Mouse (Mus musculus): ENCODE data around the gene Neurl2.
"Not testable (repeated sequence)": the region's sequence is repeated elsewhere in the genome, so short reads cannot be mapped to it uniquely, and the experiment has no call there.

Neurl2 gene

DNA sequence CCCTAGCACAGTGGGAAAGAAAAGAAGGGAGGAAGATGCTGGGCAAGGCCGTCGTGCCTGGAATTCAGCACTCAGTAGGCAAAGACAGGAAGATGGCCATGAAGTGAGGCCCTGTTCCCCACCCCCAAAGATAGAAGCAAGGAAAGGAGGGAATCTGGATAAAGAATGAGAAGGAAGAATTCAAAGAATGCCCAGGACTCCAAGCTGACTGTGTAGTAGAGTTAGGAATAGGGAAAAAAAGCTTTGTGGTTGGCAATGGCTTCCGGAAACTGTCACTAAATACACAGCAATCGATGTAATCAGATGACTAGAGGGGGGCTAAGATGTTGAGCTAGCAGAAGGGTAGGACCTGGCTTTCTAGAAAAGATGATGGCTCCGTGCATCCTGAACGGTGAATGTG, 16.1 kb downstream of the Neurl2 start:
- no peak for DNase-seq (ENCODE audit: low spot score in 2 of 2)

DNA sequence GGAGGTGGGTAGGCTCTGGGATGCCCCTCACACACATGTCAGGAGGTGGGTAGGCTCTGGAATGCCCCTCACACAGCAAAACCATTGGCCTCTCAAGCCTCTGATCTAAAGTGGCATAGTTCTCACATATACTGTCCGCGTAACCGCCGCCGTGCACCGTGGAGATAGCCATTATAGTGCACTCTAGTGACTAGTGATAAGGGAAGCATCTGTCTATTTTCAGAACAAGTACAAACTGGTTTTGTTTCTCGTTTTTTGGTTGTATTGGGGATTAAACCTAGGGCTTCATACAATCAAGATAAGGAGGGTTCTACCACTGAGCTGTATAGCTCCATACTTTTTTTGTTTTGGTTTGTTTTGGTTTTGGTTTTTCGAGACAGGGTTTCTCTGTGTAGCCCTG, 17.4 kb downstream of the Neurl2 start:
- no peak for DNase-seq (ENCODE audit: low spot score in 2 of 2)

DNA sequence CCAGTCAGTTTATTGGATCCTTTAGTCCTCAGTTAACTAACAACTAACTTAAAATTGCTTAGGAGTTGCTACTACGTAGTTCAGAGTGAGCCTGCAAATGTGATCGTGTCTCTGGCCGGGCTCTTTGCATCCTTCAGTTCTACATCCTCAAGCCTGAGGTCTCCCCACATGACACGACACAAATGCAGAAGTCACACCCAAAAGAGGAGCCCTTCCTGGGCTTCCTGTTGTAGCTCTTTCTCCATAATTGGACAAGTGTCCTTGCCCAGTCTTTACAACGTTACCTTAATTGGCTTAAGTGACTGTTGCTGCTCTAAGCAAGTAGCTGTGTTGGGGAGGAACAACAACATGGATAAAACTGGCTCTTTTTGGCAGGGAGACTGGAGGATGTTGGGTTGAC, 17.9 kb downstream of the Neurl2 start:
- DNase-seq (ENCODE audit: low spot score in 2 of 2): no peak

DNA sequence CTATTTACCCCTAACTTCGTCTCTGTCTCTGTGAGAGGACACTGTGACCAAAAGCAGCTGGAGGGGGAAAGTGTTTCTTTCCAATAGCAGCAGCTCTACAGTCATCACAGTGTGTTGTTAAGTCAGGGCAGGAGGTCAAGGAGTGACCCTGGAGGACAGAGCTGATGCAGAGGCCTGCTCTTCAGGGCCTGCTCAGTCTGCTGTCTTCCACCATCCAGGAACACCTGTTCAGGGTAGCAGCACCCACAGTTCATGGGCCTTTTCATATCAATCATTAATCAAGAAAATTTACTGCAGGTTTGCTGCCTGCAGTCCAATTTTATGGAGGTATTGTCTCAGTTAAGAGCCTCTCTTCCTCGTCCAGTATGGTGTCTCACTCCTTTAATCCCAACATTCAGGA, 19.7 kb downstream of the Neurl2 start:
- no peak for DNase-seq (ENCODE audit: low spot score in 2 of 2)

DNA sequence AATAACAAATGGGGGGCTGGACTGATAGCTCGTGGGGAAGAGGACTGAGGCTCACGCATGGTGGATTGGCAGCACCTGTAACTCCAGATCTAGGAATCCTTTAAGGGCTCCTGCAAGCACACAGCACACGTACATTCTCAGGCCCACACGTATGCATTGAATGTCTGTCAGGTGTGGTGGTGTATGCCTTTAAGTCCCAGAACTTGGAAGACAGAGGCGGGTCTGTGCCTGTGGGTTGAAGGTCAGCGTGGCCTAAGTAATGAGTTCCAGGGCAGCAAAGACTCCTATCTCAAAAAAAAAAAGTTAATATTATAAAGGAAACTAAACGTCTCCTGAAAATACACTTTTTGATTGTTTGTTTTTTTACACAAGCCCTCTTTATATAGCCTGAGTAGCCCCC, 26.6 kb downstream of the Neurl2 start:
- no peak for DNase-seq (ENCODE audit: low spot score in 2 of 2)

DNA sequence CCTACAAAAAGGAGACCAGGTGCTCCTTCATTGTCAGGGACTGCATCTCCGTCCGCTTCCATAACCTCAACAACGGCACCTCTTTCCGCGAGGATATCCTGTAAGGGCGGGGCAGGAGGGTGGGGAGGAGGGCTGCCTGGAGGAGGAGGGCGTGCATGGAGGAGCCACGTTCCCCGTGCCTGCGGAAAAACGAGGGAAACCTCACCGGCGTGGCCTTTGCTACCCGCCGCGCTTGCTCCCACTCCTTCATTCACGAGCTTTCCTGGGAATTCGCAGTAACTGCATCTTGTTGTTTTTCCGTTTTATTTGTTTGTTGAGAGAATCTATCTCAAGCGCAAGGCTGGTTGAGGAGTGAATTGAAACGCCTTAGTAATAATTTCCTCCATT, 27.9 kb downstream of the Neurl2 start:
- no peak for DNase-seq (ENCODE audit: low spot score in 2 of 2)

DNA sequence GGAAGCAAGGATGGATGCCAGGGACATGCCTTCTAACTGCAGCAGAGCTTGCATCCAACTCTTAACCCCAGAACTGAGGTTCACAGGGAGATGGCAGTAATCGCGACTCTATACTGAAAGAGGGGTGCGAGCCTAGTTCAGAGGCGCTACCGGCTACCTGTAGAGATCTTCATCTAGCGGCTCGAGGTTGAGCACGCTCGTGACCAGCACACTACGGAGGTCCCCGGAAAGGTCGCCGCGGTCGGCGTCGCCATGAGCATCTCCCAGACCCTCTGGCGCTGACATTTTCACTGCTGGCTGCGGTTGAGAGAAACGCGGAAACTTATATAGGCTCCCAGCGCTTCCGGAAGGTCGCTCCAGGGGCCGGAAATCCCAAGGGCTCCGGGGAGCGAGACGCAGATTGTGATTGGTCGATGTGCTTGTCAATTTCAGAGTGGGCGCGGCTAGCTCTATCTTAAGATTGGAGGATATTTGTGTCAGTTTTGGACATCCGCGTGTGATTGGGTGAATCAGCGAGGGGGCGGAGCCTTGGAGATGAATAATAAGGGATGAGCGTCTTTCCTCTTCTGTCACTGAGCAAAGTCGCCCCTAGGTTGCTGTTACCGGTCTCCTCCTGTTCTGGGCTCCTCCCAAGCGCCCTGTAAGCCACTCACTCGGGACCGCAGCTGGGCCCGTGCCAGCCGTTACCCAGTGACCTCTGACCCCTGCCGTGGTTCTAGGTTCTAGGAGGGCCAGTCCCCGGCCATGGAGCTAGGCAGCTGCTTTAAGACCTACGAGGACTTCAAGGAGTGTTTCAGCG, 28.5 kb downstream of the Neurl2 start, which contains the start of the genes Acot8 and Zswim3:
TSS of gene Acot8 (minus strand) at position 350 of the 799 bp plus-strand sequence.
TSS of gene Zswim3 (plus strand) at position 566 of the 799 bp plus-strand sequence.
- DNase-seq (ENCODE audit: low spot score in 2 of 2): peak; percentile 99 to 100

DNA sequence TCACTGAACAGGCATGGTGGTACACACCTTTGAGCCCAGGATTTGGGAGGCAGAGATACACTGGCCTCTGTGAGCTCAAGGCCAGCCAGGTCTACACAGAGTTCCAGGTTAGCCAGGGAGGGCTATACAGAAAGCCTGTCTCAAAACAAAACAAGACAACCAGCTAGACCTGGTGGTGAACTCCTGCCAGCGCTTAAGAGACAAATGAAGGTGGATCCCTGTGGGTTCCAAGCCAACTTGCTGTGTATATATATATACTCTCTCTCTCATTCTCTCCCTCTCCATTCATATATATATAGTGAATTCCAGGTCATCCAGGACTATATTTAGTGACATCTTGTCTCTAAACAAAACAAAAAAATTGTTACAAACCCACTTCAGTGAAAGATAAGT, 29.3 kb downstream of the Neurl2 start:
- no peak for DNase-seq (ENCODE audit: low spot score in 2 of 2)

DNA sequence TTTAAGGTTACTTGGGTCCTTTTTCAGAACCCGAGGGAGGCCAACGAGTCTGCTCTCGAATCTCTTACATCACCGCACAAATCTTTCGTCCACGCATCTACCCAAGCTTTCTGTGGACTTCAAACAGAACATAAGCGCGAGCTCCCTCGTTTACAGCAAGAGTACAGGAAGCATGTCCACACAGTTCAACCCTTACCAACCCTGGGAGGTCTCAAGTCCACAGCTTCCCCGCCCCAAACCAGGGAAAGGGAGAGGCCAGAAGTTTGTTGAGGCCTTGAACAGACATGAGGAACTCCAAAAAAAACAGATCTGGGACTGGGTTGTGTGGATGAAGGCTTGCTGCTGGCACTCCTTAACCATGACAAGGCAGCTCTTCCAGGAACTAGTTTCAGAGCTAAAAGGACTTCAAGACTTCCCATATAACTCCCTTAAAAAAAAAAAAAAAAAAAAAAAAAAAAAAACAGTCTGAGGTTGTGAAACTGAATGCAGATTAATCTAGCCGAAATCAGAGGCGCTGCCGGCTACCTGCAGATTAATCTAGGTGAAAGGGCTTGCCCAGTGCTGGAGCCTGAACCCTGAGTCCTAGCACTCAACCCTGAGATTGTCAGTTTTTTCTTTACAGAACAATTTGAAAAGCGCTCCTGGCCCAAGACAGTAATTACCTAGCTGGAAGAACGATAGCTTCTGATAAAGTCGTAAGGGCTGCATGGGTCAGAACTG, 29.9 kb downstream of the Neurl2 start:
- DNase-seq (ENCODE audit: low spot score in 2 of 2): no peak

DNA sequence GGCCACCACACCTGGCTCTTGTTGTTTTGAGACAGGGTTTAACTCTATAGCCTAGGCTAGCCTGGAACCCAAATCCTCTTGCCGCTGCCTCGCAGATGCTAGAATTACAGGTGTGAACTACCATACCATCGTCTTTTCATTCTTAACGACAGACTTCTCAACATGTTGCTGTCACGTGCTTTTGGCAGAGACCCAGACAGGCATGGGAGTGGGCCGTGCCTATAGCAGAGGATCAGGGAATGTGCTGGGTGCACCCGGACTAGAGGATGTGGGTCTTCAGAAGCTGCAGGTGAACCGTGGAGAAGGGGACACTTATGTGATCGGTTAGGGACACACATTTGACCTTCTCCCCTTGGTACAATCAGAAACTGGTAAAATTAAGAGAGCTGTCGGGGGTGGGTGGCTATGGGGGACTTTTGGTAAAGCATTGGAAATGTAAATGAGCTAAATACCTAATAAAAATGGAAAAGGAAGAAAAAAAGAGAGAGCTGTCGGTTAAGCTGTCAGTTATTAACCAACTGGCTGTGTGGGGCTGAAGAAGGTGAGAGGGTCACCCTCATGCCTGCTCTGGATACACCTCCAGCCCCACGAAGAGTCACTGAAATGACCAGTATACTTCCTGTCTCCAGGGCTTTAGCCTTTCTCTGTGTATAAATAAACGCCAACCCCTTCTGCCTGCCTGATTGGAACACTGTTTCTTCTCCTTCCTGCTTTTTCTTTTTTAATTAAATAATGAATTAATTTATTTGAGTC, 32.8 kb downstream of the Neurl2 start:
- DNase-seq (ENCODE audit: low spot score in 2 of 2): no peak

DNA sequence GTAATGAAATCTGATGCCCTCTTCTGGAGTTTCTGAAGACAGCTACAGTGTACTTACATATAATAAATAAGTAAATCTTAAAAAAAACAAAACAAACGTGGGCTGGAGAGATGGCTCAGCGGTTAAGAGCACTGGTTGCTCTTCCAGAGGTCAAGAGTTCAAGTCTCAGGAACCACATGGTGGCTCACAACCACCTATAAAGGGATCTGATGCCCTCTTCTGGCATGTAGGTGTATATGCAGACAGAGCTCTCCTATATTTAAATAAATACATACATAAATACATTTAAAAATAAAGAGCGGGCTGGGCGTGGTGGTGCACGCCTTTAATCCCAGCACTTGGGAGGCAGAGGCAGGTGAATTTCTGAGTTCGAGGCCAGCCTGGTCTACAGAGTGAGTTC, 34.7 kb downstream of the Neurl2 start:
- DNase-seq (ENCODE audit: low spot score in 2 of 2): not testable (repeated sequence)

DNA sequence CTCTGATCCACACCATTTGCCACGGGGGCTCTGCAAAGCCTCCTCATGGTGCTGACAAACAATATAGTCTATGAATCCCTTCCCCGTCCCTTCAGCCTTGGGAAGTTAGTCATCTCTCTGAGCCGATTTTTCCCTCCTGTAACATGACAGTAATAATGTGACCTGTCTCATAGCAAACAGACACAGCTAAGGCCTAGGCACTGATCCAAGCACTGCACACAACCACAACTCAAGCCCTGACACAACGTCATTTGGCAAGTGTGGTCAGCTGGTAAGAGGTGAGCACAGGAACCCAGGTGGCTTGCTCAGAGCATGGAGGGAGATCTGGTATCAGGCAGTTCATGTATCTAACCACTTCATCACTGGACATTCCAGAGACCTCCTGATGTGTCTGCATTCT, 37.4 kb downstream of the Neurl2 start:
- DNase-seq (ENCODE audit: low spot score in 2 of 2): no peak

DNA sequence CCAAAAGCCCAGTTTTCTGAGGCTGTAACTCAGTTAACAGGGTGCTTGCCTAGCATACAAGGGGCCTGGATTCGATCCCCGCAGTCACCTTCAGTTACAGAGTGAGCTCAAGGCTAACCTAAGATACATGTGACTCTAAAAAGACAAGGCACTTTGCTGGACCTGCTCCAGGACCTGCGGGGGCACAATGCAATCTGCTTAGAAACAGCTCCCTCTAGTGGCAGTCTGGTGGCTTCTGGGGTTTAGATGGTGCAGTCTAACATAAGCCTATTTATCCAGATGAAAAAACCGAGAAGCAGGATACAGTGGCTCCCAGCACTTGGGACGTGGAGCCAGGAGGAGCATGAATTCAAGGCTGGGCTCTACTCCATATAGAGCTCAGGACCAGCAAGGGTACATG, 39.0 kb downstream of the Neurl2 start:
- peak; percentile 87 to 89 for DNase-seq (ENCODE audit: low spot score in 2 of 2)

DNA sequence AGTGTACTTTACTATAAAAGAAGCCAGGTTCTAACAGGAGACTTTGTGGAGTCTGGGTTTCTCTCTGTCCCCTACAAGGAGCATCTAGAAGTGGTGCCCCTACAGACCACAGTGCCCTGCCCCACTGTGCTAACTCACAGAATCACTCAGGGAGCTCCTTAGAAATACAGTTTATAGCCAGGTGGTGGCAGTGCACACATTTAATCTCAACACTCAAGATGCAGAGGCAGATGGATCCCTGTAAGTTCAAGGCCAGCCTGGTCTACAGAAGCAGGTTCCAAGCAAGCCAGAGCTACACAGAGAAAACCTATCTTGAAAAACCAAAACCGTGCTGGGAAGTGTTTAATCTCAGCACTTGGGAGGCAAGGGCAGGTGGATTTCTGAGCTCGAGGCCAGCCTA, 39.5 kb downstream of the Neurl2 start:
- DNase-seq (ENCODE audit: low spot score in 2 of 2): no peak

DNA sequence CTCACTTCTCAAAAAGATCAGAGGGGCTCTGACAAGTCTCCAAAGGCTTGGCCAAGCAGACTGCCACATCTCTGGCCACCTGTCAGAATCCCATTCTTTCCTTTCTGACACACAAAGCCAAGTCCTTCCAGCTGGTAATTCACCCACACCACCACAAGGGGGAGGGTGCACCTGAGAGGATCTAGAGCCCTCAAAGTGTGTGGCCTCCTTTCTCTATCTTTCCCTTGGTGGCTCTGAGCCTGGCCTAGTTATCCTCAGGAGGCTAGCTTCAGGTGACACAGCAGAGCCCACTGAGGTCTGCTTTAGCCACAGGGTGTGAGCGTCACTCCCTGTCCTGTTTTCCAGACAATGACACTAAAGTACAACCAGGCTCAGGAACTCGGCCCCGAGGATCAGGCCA, 40.0 kb downstream of the Neurl2 start:
- peak; percentile 66 to 73 for DNase-seq (ENCODE audit: low spot score in 2 of 2)

DNA sequence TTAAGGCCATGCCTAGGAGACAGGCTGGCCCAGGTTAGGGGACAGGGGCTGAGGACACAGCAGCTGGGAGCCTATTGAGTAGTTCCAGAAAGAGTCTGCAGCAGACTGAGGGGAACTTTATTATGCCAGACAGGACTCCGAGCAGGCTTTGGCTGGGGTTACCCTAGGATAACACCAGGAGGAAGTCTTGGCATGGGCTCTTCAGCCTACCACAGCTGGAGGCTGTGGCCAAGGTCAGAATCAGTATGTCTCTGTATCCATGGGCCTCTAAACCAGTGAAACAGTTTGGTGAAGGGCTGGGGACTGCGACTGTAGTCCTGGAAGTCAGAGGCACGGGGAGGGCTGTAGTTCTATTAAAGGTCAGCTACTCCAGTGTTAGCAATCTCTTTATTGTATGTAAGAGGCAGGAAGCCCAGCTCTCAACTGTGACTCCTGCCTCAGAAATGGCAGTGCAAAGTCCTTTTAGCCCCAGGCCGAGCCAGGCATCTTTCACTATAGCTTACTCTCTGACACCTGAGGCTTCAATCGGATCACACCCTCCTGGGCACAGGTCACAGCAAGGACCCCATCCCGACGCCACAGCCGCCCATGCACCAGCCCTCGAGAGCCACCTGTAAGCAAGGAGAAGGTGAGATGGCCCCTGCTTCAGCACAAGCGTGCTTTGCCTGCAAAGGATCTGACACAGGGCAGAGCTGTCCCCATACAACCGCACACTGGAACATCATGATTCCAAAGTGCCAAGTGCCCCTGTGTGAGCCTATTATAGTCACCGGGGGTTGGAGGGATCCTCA, 40.7 kb downstream of the Neurl2 start:
- no peak for DNase-seq (ENCODE audit: low spot score in 2 of 2)

DNA sequence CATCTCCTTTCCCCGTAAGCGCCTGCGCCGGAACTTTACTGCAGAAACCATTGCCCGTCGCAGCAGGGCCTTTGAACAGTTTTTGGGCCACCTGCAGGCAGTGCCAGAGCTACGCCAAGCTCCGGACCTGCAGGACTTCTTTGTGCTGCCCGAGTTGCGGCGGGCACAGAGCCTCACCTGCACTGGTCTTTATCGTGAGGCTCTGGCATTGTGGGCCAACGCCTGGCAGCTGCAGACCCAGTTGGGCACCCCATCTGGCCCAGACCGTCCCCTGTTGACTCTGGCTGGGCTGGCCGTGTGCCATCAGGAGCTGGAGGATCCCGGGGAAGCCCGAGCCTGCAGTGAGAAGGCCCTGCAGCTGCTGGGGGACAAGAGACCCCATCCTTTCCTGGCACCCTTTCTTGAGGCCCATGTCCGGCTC, 41.4 kb downstream of the Neurl2 start:
- DNase-seq (ENCODE audit: low spot score in 2 of 2): no peak

DNA sequence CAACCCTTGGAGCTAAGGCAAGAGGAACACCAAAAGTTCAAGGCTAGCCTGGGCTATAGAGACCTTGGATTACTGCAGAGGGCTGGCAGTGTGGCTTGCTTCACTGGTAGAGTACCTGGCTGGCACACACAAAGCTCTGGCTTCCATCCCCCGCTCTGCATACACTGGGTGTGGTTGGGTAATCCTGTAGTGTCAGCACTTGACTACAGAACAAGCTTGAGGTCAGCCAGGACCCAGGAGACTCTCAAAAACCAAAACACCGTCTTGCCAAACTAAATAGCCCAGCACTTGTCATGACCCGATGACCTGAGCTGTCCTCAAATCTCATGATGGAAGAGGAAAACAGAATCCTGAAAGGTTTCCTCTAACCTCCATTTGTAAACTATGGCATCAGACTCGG, 42.8 kb downstream of the Neurl2 start:
- no peak for DNase-seq (ENCODE audit: low spot score in 2 of 2)

DNA sequence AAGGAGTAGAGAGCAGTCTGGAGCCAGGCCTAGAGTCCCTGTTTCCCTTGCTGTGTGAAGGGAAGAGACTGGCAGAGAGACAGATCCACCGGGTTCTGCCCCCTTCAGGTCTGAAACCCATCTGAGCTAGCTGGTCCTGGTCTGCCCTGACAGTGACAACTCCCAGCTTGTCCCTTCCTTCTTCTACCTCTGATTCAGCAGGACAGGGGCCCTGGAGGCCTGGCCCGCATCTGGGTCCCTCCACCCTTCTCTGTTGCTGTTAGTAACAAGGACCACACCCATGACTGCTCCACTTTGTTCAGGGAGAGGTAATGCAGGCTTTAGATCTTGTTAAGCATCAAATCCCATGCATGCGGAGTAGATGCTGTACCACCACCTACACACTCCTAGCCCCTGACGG, 44.8 kb downstream of the Neurl2 start:
- DNase-seq (ENCODE audit: low spot score in 2 of 2): no peak

DNA sequence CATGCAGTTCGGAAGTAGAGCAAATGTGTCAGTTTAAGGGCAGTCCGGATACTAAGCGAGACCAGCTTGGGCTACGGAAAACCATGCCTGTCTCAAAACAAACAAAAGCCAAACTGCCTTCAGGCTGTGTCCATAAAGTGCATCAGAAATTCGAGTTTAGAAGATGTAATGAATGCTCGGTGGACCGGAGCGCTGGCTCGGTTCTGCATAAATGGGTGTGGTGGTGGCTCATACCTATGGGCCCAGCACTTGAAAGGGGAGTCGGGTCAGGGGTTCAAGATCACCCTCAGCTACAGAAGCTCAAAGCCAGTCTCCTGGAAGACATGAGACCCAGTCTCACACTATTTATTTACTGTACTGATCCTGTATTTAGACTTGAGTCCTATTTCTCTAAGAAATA, 45.5 kb downstream of the Neurl2 start:
- no peak for DNase-seq (ENCODE audit: low spot score in 2 of 2)

DNA sequence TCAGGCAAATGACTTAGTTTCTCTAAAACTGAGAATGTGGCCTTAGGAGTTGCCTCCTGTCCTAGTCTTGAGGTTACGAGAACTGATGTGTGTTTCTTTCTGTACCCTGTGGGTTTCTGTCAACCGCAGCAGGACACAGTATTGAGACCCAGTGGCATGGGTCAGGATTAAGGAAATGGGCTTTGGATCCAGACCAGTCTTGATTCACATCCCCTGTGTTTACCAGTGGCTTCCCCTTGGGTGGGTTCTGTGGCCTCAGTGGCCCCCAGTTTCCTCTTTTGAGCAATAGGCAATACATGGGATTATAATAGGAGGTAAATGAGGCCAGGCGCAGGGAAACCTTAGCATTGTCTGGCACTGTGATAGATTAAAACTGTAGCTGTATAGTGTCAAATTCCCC, 46.2 kb downstream of the Neurl2 start:
- no peak for DNase-seq (ENCODE audit: low spot score in 2 of 2)

DNA sequence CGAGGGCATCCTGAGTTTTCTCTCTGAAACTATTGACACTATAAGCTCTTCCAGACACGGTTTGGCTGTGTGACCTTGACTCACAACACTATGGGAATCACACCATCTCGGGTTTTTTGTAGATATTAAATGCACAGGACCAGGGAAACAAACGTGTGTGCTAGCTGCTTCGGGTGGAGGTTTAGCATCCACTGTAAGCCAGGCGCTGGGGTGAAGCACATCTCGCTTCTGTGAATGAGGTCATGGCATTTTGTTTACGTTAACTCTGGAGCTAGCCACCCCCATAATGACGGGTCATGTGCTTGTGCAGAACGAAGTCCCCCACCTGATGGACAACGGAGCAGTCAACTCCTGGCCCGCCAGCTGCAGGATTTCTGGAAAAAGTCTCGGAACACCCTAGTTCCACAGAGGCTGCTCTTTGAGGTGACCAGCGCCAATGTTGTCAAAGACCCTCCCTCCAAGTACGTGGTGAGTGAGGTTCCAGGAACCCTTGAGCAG, 46.8 kb downstream of the Neurl2 start:
- no peak for DNase-seq (ENCODE audit: low spot score in 2 of 2)
